Mouse (Mus musculus): ENCODE results near the gene Ugt3a1. TPM values are rescaled to one million over a fixed set of nuclear protein-coding genes. Genes with fewer than 3 reads are reported as not detected.
"Not testable (repeated sequence)": the region's sequence is repeated elsewhere in the genome, so short reads cannot be mapped to it uniquely, and the experiment has no call there.

The Ugt3a1 gene
- polyA plus RNA-seq (2015; fragmentation: Nextera tagmentation; extraction: Ambion mirVana): not detected in 2 replicates

DNA sequence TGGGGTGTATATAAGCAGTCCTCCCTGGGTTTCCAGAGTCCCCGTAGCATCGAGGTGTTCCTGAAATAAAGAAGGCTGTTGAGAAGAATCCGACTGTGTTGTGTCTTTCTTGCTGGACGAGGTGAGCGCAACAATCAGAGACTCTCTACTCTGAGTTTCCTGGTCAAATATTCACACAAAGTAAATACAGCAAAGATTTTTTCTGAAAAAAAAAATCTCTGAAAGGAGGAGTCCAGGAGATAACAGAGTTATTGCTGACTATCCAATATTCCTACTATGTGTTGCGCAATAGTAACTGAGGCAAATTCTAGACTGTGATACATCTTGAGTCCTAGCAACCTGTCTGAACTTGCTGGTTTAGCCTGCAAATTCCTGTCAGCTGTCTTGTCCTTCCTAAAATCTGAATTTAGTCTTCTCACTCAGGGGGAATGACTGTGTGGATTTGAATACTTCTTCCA lies at the start of gene Ugt3a1:
Gene Ugt3a1, plus strand, starts transcription at position 51 of the 458 bp plus-strand sequence.
- no peak for DNase-seq (ENCODE audit: low spot score)

DNA sequence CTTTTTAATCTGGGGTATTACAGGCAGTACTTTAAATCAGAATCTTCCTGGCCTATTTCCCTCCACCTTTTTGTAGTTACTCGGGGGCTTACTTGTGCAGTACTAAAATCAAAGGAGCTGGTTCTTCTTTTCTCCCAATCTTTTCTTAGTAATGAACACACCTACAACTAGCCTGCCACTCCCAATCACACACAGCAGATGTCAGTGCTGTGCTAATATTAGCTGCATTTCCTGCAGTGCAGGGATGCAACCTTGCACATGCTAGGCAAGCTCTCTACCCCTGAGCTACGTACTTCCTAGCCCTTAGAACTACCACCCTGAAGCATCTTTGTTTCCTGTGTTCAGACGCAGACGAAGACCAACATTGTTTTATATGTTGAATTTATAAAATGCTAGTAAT lies 45.8 kb upstream of the Ugt3a1 start:
- not testable (repeated sequence) for DNase-seq (ENCODE audit: low spot score)

DNA sequence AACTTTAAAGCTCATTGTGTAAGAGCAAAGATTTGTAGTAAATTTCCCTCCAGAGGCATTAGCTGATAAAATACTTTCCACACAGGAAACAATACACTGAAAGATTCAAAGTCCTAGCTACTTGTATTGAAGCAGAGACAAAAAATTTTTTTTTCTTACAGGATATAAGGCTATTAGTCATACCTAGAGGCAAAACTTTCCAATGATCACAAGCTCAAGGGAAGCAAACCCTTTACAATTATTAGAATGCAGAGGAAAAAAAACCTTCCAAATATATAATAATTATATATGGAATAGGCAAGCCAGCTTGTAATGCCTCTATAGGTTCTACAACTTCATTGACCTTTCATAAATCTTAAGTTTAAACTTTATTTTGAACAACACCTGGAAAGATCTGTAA lies 30.3 kb upstream of the Ugt3a1 start:
- no peak for DNase-seq (ENCODE audit: low spot score)

DNA sequence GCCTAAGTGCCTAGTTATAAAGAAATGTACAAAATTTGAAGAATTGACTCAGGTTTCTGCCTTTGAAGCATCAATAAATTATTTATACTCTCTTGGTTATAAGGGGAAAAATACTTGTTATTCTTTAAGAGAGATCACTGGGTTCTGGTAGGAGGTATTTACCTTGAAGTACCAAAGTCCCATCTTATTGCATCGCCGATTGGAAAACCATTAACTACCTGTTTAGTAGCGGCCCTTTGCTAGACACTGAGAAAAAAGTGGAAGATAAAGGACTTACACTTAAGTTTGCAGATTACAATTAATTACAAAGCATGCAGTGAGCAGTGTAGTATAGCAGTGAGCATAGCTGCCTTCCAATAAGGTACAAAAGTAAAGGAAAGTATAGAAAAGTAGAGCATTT lies 23.8 kb upstream of the Ugt3a1 start:
- no peak for DNase-seq (ENCODE audit: low spot score)

GRCm38 (mm10) chr15:9260621-9261020 lies 16.1 kb upstream of the Ugt3a1 start:
- no peak for DNase-seq (ENCODE audit: low spot score)

- no peak for DNase-seq (ENCODE audit: low spot score)
Observed at GRCm38 (mm10) chr15:9271876-9272275, 4.8 kb upstream of the Ugt3a1 start.

GRCm38 (mm10) chr15:9279026-9279425 lies 2.3 kb downstream of the Ugt3a1 start:
- DNase-seq (ENCODE audit: low spot score): no peak

DNA sequence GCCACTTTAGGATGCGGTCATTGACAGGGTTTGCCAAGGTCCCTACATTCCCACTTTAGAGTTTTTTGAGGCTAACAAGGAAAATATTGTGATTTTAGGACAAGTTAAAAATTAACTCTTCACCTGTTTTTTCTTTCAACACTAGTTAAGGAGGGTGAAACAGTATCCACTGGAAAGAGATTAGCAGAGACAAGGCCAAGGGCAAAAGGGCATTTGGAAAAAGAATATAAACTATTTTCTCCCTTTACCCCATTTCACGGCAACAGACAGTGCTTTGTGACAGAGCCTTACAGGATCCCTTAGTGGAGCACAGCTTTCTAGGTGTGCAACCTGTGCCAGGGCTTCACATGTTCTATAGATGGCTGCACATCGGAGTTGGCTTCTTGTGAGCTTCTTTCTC lies 2.9 kb downstream of the Ugt3a1 start:
- no peak for DNase-seq (ENCODE audit: low spot score)

DNA sequence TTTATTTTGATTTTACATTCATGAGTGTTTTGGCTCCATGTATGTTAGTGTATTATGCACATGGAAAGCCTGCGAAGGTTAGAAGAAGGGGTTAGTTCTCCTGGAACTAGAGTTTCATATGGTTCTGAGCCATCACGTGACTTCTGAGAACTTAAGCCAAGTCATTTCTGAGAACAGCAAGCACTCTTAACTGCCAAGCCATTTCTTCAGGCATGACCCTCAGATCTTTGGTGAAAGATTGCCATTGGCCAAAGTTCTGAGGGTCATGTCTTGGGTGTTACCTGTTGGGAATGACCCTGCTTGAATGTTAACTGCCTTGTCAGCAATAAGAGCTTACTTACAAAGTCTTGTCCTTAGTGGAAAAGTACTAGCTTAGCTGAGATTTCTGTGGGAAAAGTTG lies 6.5 kb downstream of the Ugt3a1 start:
- DNase-seq (ENCODE audit: low spot score): no peak

GRCm38 (mm10) chr15:9289660-9290059 lies 13.0 kb downstream of the Ugt3a1 start:
- DNase-seq (ENCODE audit: low spot score): no peak

- DNase-seq (ENCODE audit: low spot score): no peak
Observed at GRCm38 (mm10) chr15:9305978-9306692, 29.4 kb downstream of the Ugt3a1 start.

DNA sequence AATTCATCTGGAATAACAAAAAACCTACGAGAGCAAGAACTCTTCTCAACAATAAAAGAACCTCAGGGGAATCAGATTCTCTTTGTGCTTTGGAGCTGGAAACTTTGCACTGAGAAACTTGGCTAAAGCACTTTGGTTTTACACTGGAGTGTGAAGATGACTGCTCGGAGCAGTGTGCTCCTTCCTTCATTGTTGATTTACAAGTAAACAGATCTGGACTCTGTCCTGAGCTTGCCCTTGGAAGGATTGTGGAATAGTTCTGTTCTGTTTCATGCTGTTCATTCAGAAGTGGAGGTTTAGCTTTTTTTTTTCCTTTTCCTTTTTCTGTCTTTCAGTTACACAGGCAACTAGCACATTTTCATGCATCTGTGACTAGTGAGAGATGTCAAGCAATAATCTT lies 57.9 kb downstream of the Ugt3a1 start:
- no peak for DNase-seq (ENCODE audit: low spot score)

GRCm38 (mm10) chr15:9335341-9335740 lies 58.7 kb downstream of the Ugt3a1 start, which contains the start of gene Ugt3a2:
TSS of gene Ugt3a2 (plus strand) at chr15:9335550.
- DNase-seq (ENCODE audit: low spot score): no peak

- DNase-seq (ENCODE audit: low spot score): no peak
Observed at GRCm38 (mm10) chr15:9336616-9337015, 59.9 kb downstream of the Ugt3a1 start.

DNA sequence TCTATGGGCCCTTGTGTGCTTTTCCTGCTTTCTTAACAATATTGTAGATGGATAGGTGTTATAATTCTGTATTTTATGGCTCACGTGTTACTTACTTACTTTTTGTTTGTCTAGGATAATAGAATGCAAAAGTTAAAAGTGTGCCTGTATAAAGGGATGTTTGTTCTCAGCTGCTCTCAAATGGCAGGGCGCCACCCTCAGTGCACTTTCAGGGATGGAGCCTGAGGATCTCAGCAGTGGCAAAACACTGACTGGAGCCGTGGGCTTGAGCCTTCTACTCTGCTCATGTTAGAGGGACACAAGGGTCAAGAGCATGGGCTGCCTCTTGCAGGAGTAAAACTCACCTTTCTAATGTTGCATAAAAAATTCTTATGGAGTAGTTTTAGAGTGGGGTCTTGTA lies 60.3 kb downstream of the Ugt3a1 start:
- DNase-seq (ENCODE audit: low spot score): no peak

- DNase-seq (ENCODE audit: low spot score): no peak
Observed at GRCm38 (mm10) chr15:9348739-9349138, 72.1 kb downstream of the Ugt3a1 start.

- DNase-seq (ENCODE audit: low spot score): no peak
Observed at GRCm38 (mm10) chr15:9362801-9363200, 86.1 kb downstream of the Ugt3a1 start.

Other genes with a start within 250 kb of the Ugt3a1 start
- gene Nadk2, start 205.6 kb upstream of the Ugt3a1 start, polyA plus RNA-seq (2015; fragmentation: Nextera tagmentation; extraction: Ambion mirVana): 15.4 and 17.6 TPM in 2 replicates
- gene Lmbrd2, start 136.3 kb upstream of the Ugt3a1 start, polyA plus RNA-seq (2015; fragmentation: Nextera tagmentation; extraction: Ambion mirVana): 2.1 and 2.3 TPM in 2 replicates
- gene Skp2, start 121.5 kb upstream of the Ugt3a1 start, polyA plus RNA-seq (2015; fragmentation: Nextera tagmentation; extraction: Ambion mirVana): 32.5 and 33.7 TPM in 2 replicates
- gene Ugt3a2, start 58.7 kb downstream of the Ugt3a1 start, polyA plus RNA-seq (2015; fragmentation: Nextera tagmentation; extraction: Ambion mirVana): 0.06 TPM in 1 of 2 replicates, not detected in the other
- gene Capsl, start 159.1 kb downstream of the Ugt3a1 start, polyA plus RNA-seq (2015; fragmentation: Nextera tagmentation; extraction: Ambion mirVana): 6.2 and 7.4 TPM in 2 replicates